Mouse (Mus musculus) CH12.LX (cell line): ENCODE results near the gene Rps3. TPM values are rescaled to one million over a fixed set of nuclear protein-coding genes. Genes with fewer than 3 reads are reported as not detected.

Experiments
- DNase-seq: peaks from one replicate; pipeline ENCODE4 v3.0.0-alpha.2; 2013; ENCODE audit errors: extremely low read depth
- H3K27ac ChIP-seq: 2 replicates; pipeline ENCODE4 v1.5.1; 2012; ENCODE audit warnings: low read depth, mild to moderate bottlenecking, control low read depth, moderate library complexity; ENCODE audit not compliant: insufficient read depth
- H3K27me3 ChIP-seq: replicated peaks from 2 replicates; pipeline ENCODE3; 2012; ENCODE audit warnings: inconsistent platforms
- H3K36me3 ChIP-seq, 2 experiments: replicated peaks in 1 of 2; 2 replicates each; pipeline versions ENCODE3 to v1.6.1; 2012; ENCODE audit warnings: inconsistent platforms in 1 of 2, low read length in 1 of 2, mild to moderate bottlenecking in 1 of 2, mixed read lengths in 1 of 2, moderate library complexity in 1 of 2; ENCODE audit not compliant: control insufficient read depth in 1 of 2, insufficient read depth in 1 of 2
- H3K4me1 ChIP-seq, 2 experiments: 2 replicates each; pipeline ENCODE4 v1.6.1; 2012; ENCODE audit warnings: inconsistent platforms in 1 of 2, moderate library complexity in 1 of 2; ENCODE audit not compliant: insufficient read depth in 2 of 2, control insufficient read depth in 1 of 2
- H3K4me2 ChIP-seq: 2 replicates; pipeline ENCODE4 v1.6.1; 2012; ENCODE audit warnings: low read depth, mild to moderate bottlenecking, control low read depth; ENCODE audit not compliant: poor library complexity, insufficient read depth, severe bottlenecking
- H3K4me3 ChIP-seq, 3 experiments: fragments of 150-350 bp in 1 of 3; sonication (generic) in 1 of 3; replicated peaks in 1 of 3; 2 replicates each; pipeline versions ENCODE3 to v1.5.1; 2011 to 2012; ENCODE audit warnings: low read depth in 2 of 3, low read length in 2 of 3, mild to moderate bottlenecking in 2 of 3, moderate library complexity in 2 of 3, control low read depth in 1 of 3, improper control_type of control experiment in 1 of 3, inconsistent platforms in 1 of 3, mixed read lengths in 1 of 3; ENCODE audit not compliant: poor library complexity in 1 of 3
- H3K79me2 ChIP-seq: replicated peaks from 2 replicates; pipeline ENCODE4 v1.6.1; 2012; ENCODE audit warnings: mild to moderate bottlenecking, moderate library complexity; ENCODE audit not compliant: control insufficient read depth, poor library complexity, insufficient read depth, severe bottlenecking; ENCODE audit errors: extremely low read depth
- H3K9ac ChIP-seq: 2 replicates; pipeline ENCODE4 v1.6.1; 2012; ENCODE audit warnings: low read depth, mild to moderate bottlenecking, control low read depth, moderate library complexity; ENCODE audit not compliant: insufficient read depth
- H3K9me3 ChIP-seq: replicated peaks from 2 replicates; pipeline ENCODE3; 2012; ENCODE audit warnings: low read length, inconsistent platforms, mixed read lengths
- CHD1 ChIP-seq: IDR thresholded peaks from 2 replicates; pipeline ENCODE4 v1.6.1; 2012; ENCODE audit warnings: low read depth, low read length, improper control_type of control experiment, inconsistent platforms
- ELF1 ChIP-seq: IDR thresholded peaks from 2 replicates; pipeline ENCODE4 v1.6.1; 2014; ENCODE audit warnings: low read depth, mild to moderate bottlenecking, inconsistent platforms, low read length, improper control_type of control experiment
- ETS1 ChIP-seq: conservative IDR thresholded peaks from 2 replicates; pipeline ENCODE4 v1.6.1; 2012; ENCODE audit warnings: low read depth, mild to moderate bottlenecking, inconsistent platforms, low read length, improper control_type of control experiment, moderate library complexity
- GABPA ChIP-seq: IDR thresholded peaks from 2 replicates; pipeline ENCODE4 v1.6.1; 2012; ENCODE audit warnings: low read depth, low read length, improper control_type of control experiment, inconsistent platforms; ENCODE audit not compliant: insufficient replicate concordance
- HCFC1 ChIP-seq: IDR thresholded peaks from 2 replicates; pipeline ENCODE4 v1.6.1; 2012; ENCODE audit warnings: low read depth, mild to moderate bottlenecking, inconsistent platforms, low read length, improper control_type of control experiment
- JUN ChIP-seq: IDR thresholded peaks from 2 replicates; pipeline ENCODE4 v1.6.1; 2011; ENCODE audit warnings: low read depth, mild to moderate bottlenecking, low read length, improper control_type of control experiment, moderate library complexity; ENCODE audit not compliant: insufficient read depth
- JUND ChIP-seq: conservative IDR thresholded peaks from 2 replicates; pipeline ENCODE4 v1.6.1; 2011; ENCODE audit warnings: low read depth, low read length, improper control_type of control experiment
- MAZ ChIP-seq: IDR thresholded peaks from 2 replicates; pipeline ENCODE4 v1.6.1; 2012; ENCODE audit warnings: low read depth, mild to moderate bottlenecking, inconsistent platforms, low read length, improper control_type of control experiment, moderate library complexity
- MYC ChIP-seq: IDR thresholded peaks from 2 replicates; pipeline ENCODE4 v1.6.1; 2011; ENCODE audit warnings: low read depth, mild to moderate bottlenecking, improper control_type of control experiment, low read length
- NELFE ChIP-seq: IDR thresholded peaks from 2 replicates; pipeline ENCODE4 v1.6.1; 2011; ENCODE audit warnings: low read depth, low read length, improper control_type of control experiment
- PAX5 ChIP-seq: IDR thresholded peaks from 2 replicates; pipeline ENCODE4 v1.6.1; 2012; ENCODE audit warnings: low read length, inconsistent platforms, mixed read lengths
- POLR2A ChIP-seq: IDR thresholded peaks from 2 replicates; pipeline ENCODE4 v1.6.1; 2011; ENCODE audit warnings: low read depth, mild to moderate bottlenecking, improper control_type of control experiment, low read length
- POLR2AphosphoS2 ChIP-seq: IDR thresholded peaks from 2 replicates; pipeline ENCODE4 v1.6.1; 2011; ENCODE audit warnings: low read depth, low read length, improper control_type of control experiment
- RAD21 ChIP-seq: IDR thresholded peaks from 2 replicates; pipeline ENCODE4 v1.6.1; 2011; ENCODE audit warnings: low read depth, mild to moderate bottlenecking, low read length, improper control_type of control experiment, moderate library complexity
- SIN3A ChIP-seq: IDR thresholded peaks from 2 replicates; pipeline ENCODE4 v1.6.1; 2012; ENCODE audit warnings: low read length, improper control_type of control experiment, inconsistent platforms
- SMC3 ChIP-seq: IDR thresholded peaks from 2 replicates; pipeline ENCODE4 v1.6.1; 2011; ENCODE audit warnings: low read depth, low read length, improper control_type of control experiment
- TBP ChIP-seq: conservative IDR thresholded peaks from 2 replicates; pipeline ENCODE4 v1.6.1; 2011; ENCODE audit warnings: low read depth, low read length, improper control_type of control experiment
- TCF12 ChIP-seq: IDR thresholded peaks from 2 replicates; pipeline ENCODE4 v1.6.1; 2014; ENCODE audit warnings: low read depth, mild to moderate bottlenecking, inconsistent platforms, low read length, improper control_type of control experiment
- UBTF ChIP-seq: IDR thresholded peaks from 2 replicates; pipeline ENCODE4 v1.6.1; 2012; ENCODE audit warnings: low read depth, mild to moderate bottlenecking, inconsistent platforms, low read length, improper control_type of control experiment, moderate library complexity
- USF1 ChIP-seq: IDR thresholded peaks from 2 replicates; pipeline ENCODE4 v1.6.1; 2014; ENCODE audit warnings: low read depth, mild to moderate bottlenecking, inconsistent platforms, low read length, improper control_type of control experiment
- ZKSCAN1 ChIP-seq: IDR thresholded peaks from 2 replicates; pipeline ENCODE4 v1.6.1; 2012; ENCODE audit warnings: low read depth, inconsistent platforms, low read length, improper control_type of control experiment, borderline replicate concordance
- ZNF384 ChIP-seq: IDR thresholded peaks from 2 replicates; pipeline ENCODE4 v1.6.1; 2012; ENCODE audit warnings: low read depth, low read length, improper control_type of control experiment, inconsistent platforms
- dilution Hi-C: fragments of 300-500 bp; cut with MboI; formaldehyde crosslinking; loops from 2 replicates; pipeline ENCODE4 v1.14.3; 2020; ENCODE audit warnings: low sequenced_read_pairs; ENCODE audit not compliant: extremely low pct_unique_long_range_greater_than_20kb, extremely low pct_ligation_motif_present
- in situ Hi-C: fragments of 300-500 bp; cut with MboI; formaldehyde crosslinking; loops from 3 replicates; pipeline ENCODE4 v1.14.3; 2019; ENCODE audit warnings: low sequenced_read_pairs, low pct_ligation_motif_present, low pct_unique_long_range_greater_than_20kb, mixed read lengths
- polyA plus RNA-seq: library from polyadenylated mRNA; unstranded; fragments of >175 nt; gene quantifications from 2 replicates; pipeline ENCODE4 v1.2.1, GENCODE M21; 2012; ENCODE audit warnings: low read depth; ENCODE audit not compliant: insufficient read length
- total RNA-seq, 2 experiments: library from RNA; depleted of rRNA; stranded (reverse); fragments of 300-350 nt in 1 of 2; fragments of >200 nt in 1 of 2; gene quantifications; 2 replicates each; pipeline ENCODE4 v1.2.3; 2012 to 2014

Gene Rps3
- total and polyA plus RNA-seq, 3 experiments = 1,738 to 3,699 (median 2,320) TPM

DNA sequence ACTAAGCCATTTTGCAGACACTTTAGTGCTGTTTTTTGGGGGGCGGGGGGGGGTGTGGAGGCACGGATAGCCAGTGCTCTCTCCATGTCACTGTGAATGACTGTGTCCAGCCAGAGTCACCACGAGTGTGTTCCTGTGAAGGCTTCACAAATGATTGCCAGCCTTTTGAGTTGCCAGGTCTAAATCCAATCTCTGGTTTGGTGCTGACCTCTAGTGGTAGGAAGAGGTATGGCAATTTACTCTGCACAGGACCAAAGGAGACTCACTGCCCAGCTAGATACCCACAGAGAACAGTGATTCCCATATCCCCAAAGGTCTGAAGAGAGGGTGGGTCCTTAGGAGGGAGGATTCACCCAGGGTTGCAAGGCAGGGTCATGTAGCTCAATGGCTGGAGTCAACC, 32.8 kb downstream of the Rps3 start (continued):
- no peak for TF ChIP-seq ELF1
- TF ChIP-seq POLR2AphosphoS2 = no peak
- TF ChIP-seq TBP = no peak
- no peak for TF ChIP-seq USF1
- TF ChIP-seq ZNF384 = no peak
- TF ChIP-seq, all 38 proteins: peak for 9

DNA sequence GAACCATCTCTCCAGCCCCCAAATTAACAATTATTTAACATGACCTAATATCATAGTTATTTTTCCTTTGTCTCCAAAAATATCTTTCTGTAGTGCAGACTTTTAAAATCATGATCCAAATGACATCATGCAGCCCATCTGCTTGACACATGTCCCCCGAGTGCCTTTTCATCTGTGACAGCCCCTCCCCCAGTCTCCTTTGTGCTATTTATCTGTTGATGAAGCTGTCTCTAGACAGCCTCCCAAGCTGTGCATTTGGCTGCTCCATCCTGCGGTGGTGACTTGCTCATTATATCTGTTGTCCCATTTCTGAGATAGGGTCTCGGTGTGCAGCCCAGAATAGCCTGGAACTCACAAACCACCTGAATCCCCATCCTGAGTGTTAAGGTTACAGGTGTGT, 33.8 kb downstream of the Rps3 start:
- no peak for TF ChIP-seq SMC3
- TF ChIP-seq SIN3A = no peak
- no peak for TF ChIP-seq CHD1
- no peak for TF ChIP-seq ELF1
- no peak for TF ChIP-seq ETS1
- TF ChIP-seq UBTF = no peak
- no peak for TF ChIP-seq PAX5
- TF ChIP-seq RAD21 = no peak
- TF ChIP-seq HCFC1 = no peak
- TF ChIP-seq MAZ = no peak
- no peak for TF ChIP-seq TCF12
- no peak for TF ChIP-seq GABPA
- TF ChIP-seq POLR2A = no peak
- TF ChIP-seq JUN = no peak
- TF ChIP-seq ZNF384 = no peak
- TF ChIP-seq NELFE = no peak
- TF ChIP-seq ZKSCAN1 = no peak
- TF ChIP-seq JUND = no peak
- no peak for TF ChIP-seq MYC
- H3K79me2 ChIP-seq = no peaks in the 10 kb centered on the region
- H3K4me1 ChIP-seq = peaks cover 4 to 36% of the 10 kb centered on the region in 2 experiments; a peak in 3 of 4 replicates
- H3K4me2 ChIP-seq = no peak overlapping the region
- in situ Hi-C loops = loop anchor here (5.0 kb wide), 1 partner anchor 72 kb away; no protein-coding TSS in a partner anchor
- H3K9me3 ChIP-seq = no peaks in the 10 kb centered on the region
- no peaks in the 10 kb centered on the region for H3K27me3 ChIP-seq
- H3K36me3 ChIP-seq = peaks cover 0 to 45% of the 10 kb centered on the region in 2 experiments
- no peak overlapping the region for H3K27ac ChIP-seq
- no peak overlapping the region for H3K9ac ChIP-seq
- DNase-seq = no peak
- no peak overlapping the region for H3K4me3 ChIP-seq
- dilution Hi-C loops = no loop called here
